Mouse (Mus musculus): ENCODE results near the gene Syt9. TPM values are rescaled to one million over a fixed set of nuclear protein-coding genes. Genes with fewer than 3 reads are reported as not detected.

Gene Syt9
- polyA plus RNA-seq, 1 experiment, result 12.3 TPM

DNA sequence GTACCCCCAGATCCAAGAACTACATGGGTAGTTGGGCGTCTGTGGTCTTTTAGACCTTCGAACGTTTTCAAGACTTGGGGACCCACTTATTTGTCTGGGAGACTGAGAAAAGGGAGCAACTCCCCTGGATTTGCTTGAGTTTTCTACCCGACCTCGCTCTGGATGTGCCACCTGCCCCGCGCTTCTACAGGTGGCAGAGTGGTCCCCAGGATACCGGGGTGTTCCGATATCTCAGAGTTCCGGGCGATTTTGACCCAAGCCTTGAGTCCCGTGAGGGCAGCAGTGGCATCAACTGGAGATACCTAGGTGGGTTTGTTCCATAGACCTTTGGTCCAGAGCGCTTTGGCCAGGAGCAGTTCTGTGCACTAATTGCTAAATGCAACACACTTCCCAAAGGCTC, 224.9 kb downstream of the Syt9 start:
- DNase-seq (ENCODE audit: low read depth), result no peak
- TF ChIP-seq CTCF (IDR thresholded peaks at IDR 0.05; ENCODE audit: borderline replicate concordance, extremely low read depth, insufficient read depth, insufficient read length), result no peak
- no peak for TF ChIP-seq POLR2A (IDR thresholded peaks at IDR 0.05; ENCODE audit: borderline replicate concordance, extremely low read depth, insufficient read depth, insufficient read length, poor library complexity, severe bottlenecking)

DNA sequence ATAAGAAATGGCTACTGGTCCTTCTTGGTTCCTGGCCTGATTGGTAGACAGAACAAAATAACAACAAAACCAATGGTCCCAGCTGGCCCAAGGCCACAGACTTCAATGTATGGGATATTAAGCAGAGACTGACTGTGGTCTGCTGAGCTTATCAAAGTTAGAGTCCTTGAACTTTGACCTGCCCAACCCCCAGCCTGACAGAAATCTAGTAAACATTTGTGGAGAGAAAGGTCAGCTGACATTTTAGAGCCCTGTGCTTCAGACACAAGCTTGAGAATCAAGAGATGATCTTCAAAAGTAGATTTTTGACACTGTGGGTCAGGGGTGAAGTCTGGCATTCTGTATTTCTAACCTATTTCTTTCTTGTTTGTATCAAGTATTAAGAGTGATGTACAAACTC, 226.2 kb downstream of the Syt9 start:
- no peak for DNase-seq (ENCODE audit: low read depth)
- TF ChIP-seq POLR2A (IDR thresholded peaks at IDR 0.05; ENCODE audit: borderline replicate concordance, extremely low read depth, insufficient read depth, insufficient read length, poor library complexity, severe bottlenecking), result no peak
- TF ChIP-seq CTCF (IDR thresholded peaks at IDR 0.05; ENCODE audit: borderline replicate concordance, extremely low read depth, insufficient read depth, insufficient read length), result no peak

DNA sequence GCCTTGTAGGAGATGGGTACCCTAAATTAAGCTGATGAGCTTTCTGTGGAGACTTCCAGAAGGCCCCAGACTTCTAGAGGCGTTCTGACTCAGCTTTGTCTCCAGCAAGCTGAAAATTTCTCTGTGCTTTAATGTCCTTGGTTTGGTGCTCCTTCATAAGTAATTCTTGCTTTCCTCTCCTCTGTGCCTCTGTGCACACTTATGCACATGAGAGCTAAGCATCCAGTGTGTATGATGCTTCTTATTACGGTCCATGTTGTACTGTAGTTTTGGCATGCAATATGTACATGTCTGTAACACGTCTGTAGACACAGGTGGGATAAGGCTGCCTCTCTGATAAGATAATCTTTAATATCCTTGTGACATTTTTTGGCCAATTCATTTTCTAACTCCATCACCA, 227.4 kb downstream of the Syt9 start:
- DNase-seq (ENCODE audit: low read depth), result no peak
- TF ChIP-seq CTCF (IDR thresholded peaks at IDR 0.05; ENCODE audit: borderline replicate concordance, extremely low read depth, insufficient read depth, insufficient read length), result no peak
- TF ChIP-seq POLR2A (IDR thresholded peaks at IDR 0.05; ENCODE audit: borderline replicate concordance, extremely low read depth, insufficient read depth, insufficient read length, poor library complexity, severe bottlenecking), result no peak

Other genes starting within 250 kb of the Syt9 start
- gene Olfr715, start 239.6 kb upstream of the Syt9 start, polyA plus RNA-seq (2012; rRNA removed), result not detected in 2 replicates
- not detected in 2 replicates for gene Olfr716, start 232.4 kb upstream of the Syt9 start, polyA plus RNA-seq (2012; rRNA removed)
- gene Nlrp14, start 203.7 kb upstream of the Syt9 start, polyA plus RNA-seq (2012; rRNA removed), result not detected in 2 replicates
- gene Rbmxl2, start 161.3 kb upstream of the Syt9 start, polyA plus RNA-seq (2012; rRNA removed), result not detected in 2 replicates
- gene Olfml1, start 196.7 kb downstream of the Syt9 start, polyA plus RNA-seq (2012; rRNA removed), result 2.0 and 2.3 TPM in 2 replicates
- gene Ppfibp2, start 224.5 kb downstream of the Syt9 start, polyA plus RNA-seq (2012; rRNA removed), result 2.2 and 3.4 TPM in 2 replicates